Mouse (Mus musculus) olfactory bulb, adult 2 months (tissue): ENCODE data around the gene Lhx9. TPM values are rescaled to one million over a fixed set of nuclear protein-coding genes. Genes with fewer than 3 reads are reported as not detected.
"Not testable (repeated sequence)": the region's sequence is repeated elsewhere in the genome, so short reads cannot be mapped to it uniquely, and the experiment has no call there.

Source experiments
- H3K27ac ChIP-seq: fragments of 200-500 bp; 2 replicates; pipeline ENCODE4 v1.5.1; 2012; ENCODE audit warnings: low read depth, low read length; ENCODE audit not compliant: insufficient read depth
- H3K4me1 ChIP-seq: fragments of 200-500 bp; 2 replicates; pipeline ENCODE4 v1.6.1; 2012; ENCODE audit warnings: low read length; ENCODE audit not compliant: control insufficient read depth, insufficient read depth
- H3K4me3 ChIP-seq: fragments of 200-500 bp; 2 replicates; pipeline ENCODE4 v1.5.1; 2012; ENCODE audit warnings: mild to moderate bottlenecking, low read depth, low read length, moderate library complexity; ENCODE audit not compliant: insufficient read depth
- CTCF ChIP-seq: fragments of 200-500 bp; IDR thresholded peaks from 2 replicates; pipeline ENCODE4 v1.5.1; 2012; ENCODE audit warnings: low read depth, mild to moderate bottlenecking, low read length, moderate library complexity; ENCODE audit not compliant: insufficient read depth
- POLR2A ChIP-seq: fragments of 200-500 bp; IDR thresholded peaks from 2 replicates; pipeline ENCODE4 v1.6.1; 2012; ENCODE audit warnings: mild to moderate bottlenecking, low read depth, low read length, moderate library complexity; ENCODE audit not compliant: insufficient read depth
- WGBS: fragments of 180-500 bp; shearing (Covaris S2); methylation state at CpG from one replicate; pipeline ENCODE4 v1.1.7; 2018; 5-methylcytosine and 5-hydroxymethylcytosine counted together
- polyA plus RNA-seq: library from polyadenylated mRNA; stranded (reverse); fragments of >200 nt; gene quantifications from 2 replicates; pipeline ENCODE4 v1.2.4, GENCODE M21; 2012; ENCODE audit warnings: low replicate concordance; ENCODE audit not compliant: missing spikeins, insufficient read depth, insufficient read length

Gene Lhx9
- not detected in 2 replicates for polyA plus RNA-seq

DNA sequence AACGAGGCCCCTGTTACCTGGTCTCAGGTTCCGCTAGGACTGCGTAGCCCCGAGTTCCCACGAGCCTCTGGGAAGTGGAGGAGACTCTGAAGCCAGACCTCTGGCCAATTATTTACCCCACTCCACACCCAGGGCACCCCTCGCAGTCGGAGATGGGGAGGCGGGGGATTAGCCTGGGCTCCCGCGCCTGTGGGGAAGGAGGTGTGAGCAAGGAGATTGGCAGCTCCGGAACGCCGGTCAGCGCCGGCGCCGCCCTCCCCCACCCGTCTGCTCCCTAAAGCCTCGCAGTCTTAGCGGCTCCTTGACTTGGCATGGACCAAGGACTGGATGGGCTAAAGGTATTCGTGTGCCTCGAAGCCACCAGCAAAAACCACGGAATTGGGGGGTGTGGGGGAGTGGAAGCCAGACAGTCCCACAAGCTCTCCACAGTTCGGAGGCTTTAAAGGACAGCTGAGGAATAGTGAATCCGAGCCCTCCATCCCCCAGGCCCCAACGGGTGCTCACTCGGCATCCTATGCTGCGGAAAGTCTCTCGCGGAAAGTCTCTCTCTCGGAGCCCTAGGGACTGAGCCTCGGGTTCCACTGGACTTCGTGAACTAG lies at the start of gene Lhx9:
TSS of gene Lhx9 (minus strand) at position 67 of the 599 bp plus-strand sequence.
- no peak within 1 kb of the TSS for H3K4me3 ChIP-seq
- TF ChIP-seq POLR2A, result no peak
- TF ChIP-seq CTCF, result no peak
- H3K27ac ChIP-seq, result no peak within 1 kb of the TSS
- peaks cover 12% of the 10 kb centered on the region for H3K4me1 ChIP-seq
- 1% methylated on average over 33 of the region's 33 CpGs for WGBS

DNA sequence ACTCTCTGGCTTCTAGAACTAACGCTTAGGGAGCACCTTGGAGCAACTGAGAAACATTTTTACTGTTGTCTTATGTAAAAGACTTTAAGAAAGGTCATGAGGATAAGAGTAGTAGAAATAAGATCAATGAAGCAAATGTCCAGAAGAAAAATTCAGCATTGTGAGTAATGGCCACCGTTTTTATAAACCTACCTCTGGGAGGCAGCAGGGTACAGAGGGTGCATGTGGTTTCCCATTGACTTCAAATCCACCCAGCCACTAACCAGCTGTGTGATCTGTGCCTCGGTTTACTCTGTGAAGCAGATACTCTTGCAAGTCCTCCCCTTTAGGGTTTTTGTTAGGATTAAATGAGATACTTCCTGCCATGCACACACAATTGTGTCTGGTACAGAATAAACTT lies 47.7 kb upstream of the Lhx9 start:
- Histone ChIP-seq H3K27ac (no peak overlapping the region), H3K4me1 (no peaks in the 10 kb centered on the region), H3K4me3 (no peak overlapping the region)
- TF ChIP-seq CTCF, result no peak
- no peak for TF ChIP-seq POLR2A
- 81% methylated on average over 3 of the region's 3 CpGs for WGBS

DNA sequence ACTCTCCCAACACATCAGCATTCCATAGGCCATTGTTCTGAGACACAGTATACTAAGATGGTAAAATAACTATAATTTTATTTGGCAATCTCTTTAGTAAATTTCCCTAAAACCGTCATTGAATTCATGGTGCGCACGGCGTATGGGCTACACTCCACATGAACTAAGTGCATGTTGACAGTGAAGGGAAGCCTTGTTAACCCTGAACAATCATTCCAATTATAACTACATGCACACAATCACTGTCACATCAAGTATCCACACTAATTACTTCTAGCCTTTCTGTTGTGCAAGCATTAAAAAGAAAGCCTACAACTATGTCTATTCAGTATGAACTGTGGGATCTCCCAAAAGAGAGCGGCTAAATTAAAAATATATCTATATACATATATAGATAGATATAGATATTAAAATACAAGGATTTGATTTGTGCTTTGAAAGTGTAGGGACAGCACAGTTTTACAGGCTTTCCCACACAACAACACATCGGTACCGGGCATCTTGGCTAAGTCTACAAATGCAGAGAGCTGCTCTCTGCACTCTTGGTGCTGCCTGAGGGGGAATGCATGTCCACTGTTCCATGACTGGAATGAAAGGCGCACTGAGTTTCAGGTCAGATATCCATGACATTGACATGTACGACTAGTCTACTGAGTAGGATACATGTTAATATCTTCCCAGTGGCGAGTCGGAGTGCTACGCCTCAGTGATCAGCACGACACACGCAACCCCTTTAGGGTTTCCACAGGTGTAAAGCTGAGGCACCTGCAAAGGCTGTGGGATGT lies 29.3 kb upstream of the Lhx9 start:
- TF ChIP-seq CTCF (no peak), POLR2A (no peak)
- WGBS, result 88% methylated on average over 14 of the region's 14 CpGs
- Histone ChIP-seq H3K27ac (no peak overlapping the region), H3K4me3 (no peak overlapping the region), H3K4me1 (no peaks in the 10 kb centered on the region)

- Histone ChIP-seq H3K4me1 (no peaks in the 10 kb centered on the region), H3K27ac (no peak overlapping the region), H3K4me3 (peak overlapping the region; percentile 32)
- 40% methylated on average over 16 of the region's 16 CpGs for WGBS
- TF ChIP-seq POLR2A (no peak), CTCF (no peak)
These were observed 28.1 kb upstream of the Lhx9 start for GRCm38 (mm10) chr1:138876371-138877045.

- not testable (repeated sequence) for H3K4me1 ChIP-seq
- H3K27ac ChIP-seq, result peak within 1 kb of the TSS; percentile 82; the same call in 1 of the 2 replicates
- 0% methylated on average over 54 of the region's 79 CpGs for WGBS
- H3K4me3 ChIP-seq, result peak within 1 kb of the TSS; percentile 70
These were observed 7.9 kb upstream of the Lhx9 start, which contains the start of gene 2310009B15Rik for GRCm38 (mm10) chr1:138856101-138856950. Gene 2310009B15Rik, minus strand, starts transcription at chr1:138856852.

DNA sequence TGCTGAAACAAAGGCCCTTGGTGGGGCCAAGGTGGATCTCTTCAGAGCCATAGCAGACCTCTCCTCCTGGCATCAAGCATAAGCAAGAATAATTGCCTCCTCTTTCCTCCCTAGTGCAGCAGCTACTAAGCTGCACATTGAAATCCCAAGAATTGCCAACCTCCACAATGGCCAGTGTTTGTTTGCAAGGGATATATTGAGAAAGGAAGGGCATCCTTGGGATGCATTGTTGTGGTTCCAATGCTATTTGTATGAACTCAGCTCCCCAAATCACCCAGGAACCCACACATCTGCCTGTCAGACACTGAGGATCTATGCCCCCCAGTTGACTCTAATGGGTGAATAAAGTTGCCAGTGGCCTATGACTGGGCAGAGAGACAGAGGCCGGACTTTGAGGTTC lies 2.4 kb upstream of the Lhx9 start:
- Histone ChIP-seq H3K27ac (no peak overlapping the region), H3K4me3 (no peak overlapping the region), H3K4me1 (peaks cover 9% of the 10 kb centered on the region; the same call in 1 of the 2 replicates)
- TF ChIP-seq CTCF (no peak), POLR2A (no peak)
- WGBS, result 100% methylated on average over 1 of the region's 1 CpGs

GRCm38 (mm10) chr1:138850161-138850539 lies 1.8 kb upstream of the Lhx9 start:
- WGBS, result 96% methylated on average over 4 of the region's 4 CpGs
- TF ChIP-seq CTCF (no peak), POLR2A (no peak)
- no peak overlapping the region for H3K27ac ChIP-seq
- no peak overlapping the region for H3K4me3 ChIP-seq
- peaks cover 9% of the 10 kb centered on the region; the same call in 1 of the 2 replicates for H3K4me1 ChIP-seq

GRCm38 (mm10) chr1:138849531-138850160 lies 1.3 kb upstream of the Lhx9 start:
- Histone ChIP-seq H3K27ac (no peak overlapping the region), H3K4me3 (no peak overlapping the region), H3K4me1 (peaks cover 9% of the 10 kb centered on the region; the same call in 1 of the 2 replicates)
- TF ChIP-seq POLR2A, result no peak
- no peak for TF ChIP-seq CTCF
- 28% methylated on average over 8 of the region's 8 CpGs for WGBS
